Mouse (Mus musculus): ENCODE measurements around the gene Pacsin3.

DNA sequence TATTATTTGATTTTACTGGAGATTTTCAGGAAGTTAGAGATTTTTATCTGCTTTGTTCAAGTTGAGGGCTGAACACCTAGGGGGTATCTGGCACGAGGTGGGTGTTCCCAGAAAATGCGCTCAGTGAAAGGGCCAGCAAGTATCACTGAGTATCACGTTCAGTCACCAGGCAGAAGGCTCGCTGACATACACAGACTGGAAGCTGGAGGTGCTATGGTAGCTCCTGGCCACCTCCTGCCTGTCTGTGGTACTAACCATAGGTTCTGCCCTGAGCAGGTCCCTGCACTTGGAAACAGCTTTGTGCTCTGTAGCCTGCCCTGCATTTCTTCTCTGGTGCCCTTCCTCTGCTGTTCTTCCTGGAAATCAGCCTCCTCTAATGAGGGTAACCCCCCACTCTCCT, 3.2 kb upstream of the Pacsin3 start:
- no peak for TF ChIP-seq CTCF (IDR thresholded peaks at IDR 0.05; ENCODE audit: borderline replicate concordance, insufficient read depth, low read depth, low read length)
- no peak for TF ChIP-seq POLR2A (IDR thresholded peaks at IDR 0.05; ENCODE audit: borderline replicate concordance, insufficient read depth, low read length)
